Mouse (Mus musculus): ENCODE data around the gene Pilrb2. TPM values are rescaled to one million over a fixed set of nuclear protein-coding genes. Genes with fewer than 3 reads are reported as not detected.
"Not testable (repeated sequence)": the region's sequence is repeated elsewhere in the genome, so short reads cannot be mapped to it uniquely, and the experiment has no call there.

Pilrb2 gene
- not detected in 2 replicates for polyA plus RNA-seq (2015; fragmentation: Nextera tagmentation; extraction: Ambion mirVana)

- H3K9me3 ChIP-seq; H3K36me3 ChIP-seq (replicated peaks); H3K4me1 ChIP-seq; H3K27ac ChIP-seq; H3K4me3 ChIP-seq; H3K27me3 ChIP-seq (replicated peaks); H3K9ac ChIP-seq; H3K4me2 ChIP-seq; ATAC-seq (replicated peaks): not testable (repeated sequence)
- WGBS, result 83% methylated on average over 3 of the region's 3 CpGs
These were observed at the start of gene Pilrb2 for GRCm38 (mm10) chr5:137871644-137872380. Gene Pilrb2, minus strand, starts transcription at chr5:137871815.

GRCm38 (mm10) chr5:137915550-137915949, 43.9 kb upstream of the Pilrb2 start:
- H3K27me3 ChIP-seq (replicated peaks), result no peaks in the 10 kb centered on the region
- H3K36me3 ChIP-seq (replicated peaks), result no peaks in the 10 kb centered on the region
- no peaks in the 10 kb centered on the region for H3K9me3 ChIP-seq
- no peak overlapping the region for H3K4me3 ChIP-seq
- H3K27ac ChIP-seq, result no peak overlapping the region
- no peaks in the 10 kb centered on the region for H3K4me1 ChIP-seq
- no peak for ATAC-seq (replicated peaks)
- no peak overlapping the region for H3K9ac ChIP-seq
- 82% methylated on average over 6 of the region's 6 CpGs for WGBS
- H3K4me2 ChIP-seq, result no peak overlapping the region

- Histone ChIP-seq H3K36me3 (replicated peaks) (no peaks in the 10 kb centered on the region), H3K4me2 (no peak overlapping the region), H3K4me3 (no peak overlapping the region), H3K27ac (no peak overlapping the region), H3K9me3 (no peaks in the 10 kb centered on the region), H3K4me1 (no peaks in the 10 kb centered on the region), H3K9ac (no peak overlapping the region), H3K27me3 (replicated peaks) (no peaks in the 10 kb centered on the region)
- no peak for ATAC-seq (replicated peaks)
These were observed 42.9 kb upstream of the Pilrb2 start for GRCm38 (mm10) chr5:137914508-137914907.

- no peak overlapping the region for H3K4me2 ChIP-seq
- no peaks in the 10 kb centered on the region for H3K27me3 ChIP-seq (replicated peaks)
- no peak overlapping the region for H3K9ac ChIP-seq
- no peak overlapping the region for H3K27ac ChIP-seq
- no peaks in the 10 kb centered on the region for H3K4me1 ChIP-seq
- H3K36me3 ChIP-seq (replicated peaks), result no peaks in the 10 kb centered on the region
- no peaks in the 10 kb centered on the region for H3K9me3 ChIP-seq
- H3K4me3 ChIP-seq, result no peak overlapping the region
- no peak for ATAC-seq (replicated peaks)
- 91% methylated on average over 3 of the region's 3 CpGs for WGBS
These were observed 38.1 kb upstream of the Pilrb2 start for GRCm38 (mm10) chr5:137909564-137910262.

- H3K4me1 ChIP-seq, result no peaks in the 10 kb centered on the region
- no peaks in the 10 kb centered on the region for H3K27me3 ChIP-seq (replicated peaks)
- H3K9ac ChIP-seq, result no peak overlapping the region
- no peak overlapping the region for H3K4me2 ChIP-seq
- H3K27ac ChIP-seq, result no peak overlapping the region
- 76% methylated on average over 1 of the region's 1 CpGs for WGBS
- H3K9me3 ChIP-seq, result no peaks in the 10 kb centered on the region
- no peaks in the 10 kb centered on the region for H3K36me3 ChIP-seq (replicated peaks)
- ATAC-seq (replicated peaks), result no peak
- no peak overlapping the region for H3K4me3 ChIP-seq
These were observed 26.2 kb upstream of the Pilrb2 start for GRCm38 (mm10) chr5:137897812-137898211.

- no peak overlapping the region for H3K4me3 ChIP-seq
- no peaks in the 10 kb centered on the region for H3K9me3 ChIP-seq
- WGBS, result 66% methylated on average over 1 of the region's 1 CpGs
- ATAC-seq (replicated peaks), result no peak
- H3K4me2 ChIP-seq, result no peak overlapping the region
- H3K27me3 ChIP-seq (replicated peaks), result no peaks in the 10 kb centered on the region
- H3K9ac ChIP-seq, result no peak overlapping the region
- no peaks in the 10 kb centered on the region for H3K36me3 ChIP-seq (replicated peaks)
- no peak overlapping the region for H3K27ac ChIP-seq
- H3K4me1 ChIP-seq, result no peaks in the 10 kb centered on the region
These were observed 21.3 kb upstream of the Pilrb2 start for GRCm38 (mm10) chr5:137892954-137893353.

- no peak overlapping the region for H3K4me3 ChIP-seq
- no peaks in the 10 kb centered on the region for H3K27me3 ChIP-seq (replicated peaks)
- no peak overlapping the region for H3K9ac ChIP-seq
- H3K36me3 ChIP-seq (replicated peaks), result no peaks in the 10 kb centered on the region
- no peaks in the 10 kb centered on the region for H3K4me1 ChIP-seq
- WGBS, result 90% methylated on average over 1 of the region's 1 CpGs
- no peak for ATAC-seq (replicated peaks)
- no peaks in the 10 kb centered on the region for H3K9me3 ChIP-seq
- H3K27ac ChIP-seq, result no peak overlapping the region
- no peak overlapping the region for H3K4me2 ChIP-seq
These were observed 16.1 kb upstream of the Pilrb2 start for GRCm38 (mm10) chr5:137887666-137888065.

- Histone ChIP-seq H3K9ac (no peak overlapping the region), H3K9me3 (no peaks in the 10 kb centered on the region), H3K36me3 (replicated peaks) (no peaks in the 10 kb centered on the region), H3K4me2 (no peak overlapping the region), H3K27me3 (replicated peaks) (no peaks in the 10 kb centered on the region), H3K4me1 (no peaks in the 10 kb centered on the region), H3K4me3 (no peak overlapping the region), H3K27ac (no peak overlapping the region)
- no peak for ATAC-seq (replicated peaks)
- WGBS, result 7% methylated on average over 2 of the region's 2 CpGs
These were observed 14.3 kb upstream of the Pilrb2 start for GRCm38 (mm10) chr5:137885894-137886293.

GRCm38 (mm10) chr5:137883345-137883744, 11.7 kb upstream of the Pilrb2 start:
- Histone ChIP-seq H3K9ac (no peak overlapping the region), H3K27me3 (replicated peaks) (no peaks in the 10 kb centered on the region), H3K4me2 (no peak overlapping the region), H3K4me1 (no peaks in the 10 kb centered on the region), H3K4me3 (no peak overlapping the region), H3K36me3 (replicated peaks) (no peaks in the 10 kb centered on the region), H3K27ac (no peak overlapping the region), H3K9me3 (no peaks in the 10 kb centered on the region)
- WGBS, result 82% methylated on average over 3 of the region's 3 CpGs
- ATAC-seq (replicated peaks), result no peak

GRCm38 (mm10) chr5:137882922-137883321, 11.3 kb upstream of the Pilrb2 start:
- no peak for ATAC-seq (replicated peaks)
- WGBS, result 81% methylated on average over 4 of the region's 4 CpGs
- no peaks in the 10 kb centered on the region for H3K36me3 ChIP-seq (replicated peaks)

GRCm38 (mm10) chr5:137877860-137878259, 6.2 kb upstream of the Pilrb2 start:
- Histone ChIP-seq H3K4me3 (no peak overlapping the region), H3K9me3 (no peaks in the 10 kb centered on the region), H3K36me3 (replicated peaks) (no peaks in the 10 kb centered on the region), H3K27ac (no peak overlapping the region), H3K4me2 (no peak overlapping the region), H3K9ac (no peak overlapping the region), H3K4me1 (no peaks in the 10 kb centered on the region), H3K27me3 (replicated peaks) (no peaks in the 10 kb centered on the region)
- no peak for ATAC-seq (replicated peaks)
- 50% methylated on average over 2 of the region's 2 CpGs for WGBS

More at GRCm38 (mm10) chr5:137882922-137883321, 11.3 kb upstream of the Pilrb2 start:
- H3K27ac ChIP-seq, result no peak overlapping the region
- no peaks in the 10 kb centered on the region for H3K4me1 ChIP-seq
- H3K4me2 ChIP-seq, result no peak overlapping the region
- no peaks in the 10 kb centered on the region for H3K9me3 ChIP-seq
- H3K9ac ChIP-seq, result no peak overlapping the region
- H3K4me3 ChIP-seq, result no peak overlapping the region
- no peaks in the 10 kb centered on the region for H3K27me3 ChIP-seq (replicated peaks)

GRCm38 (mm10) chr5:137875054-137875453, 3.4 kb upstream of the Pilrb2 start:
- Histone ChIP-seq H3K9me3 (no peaks in the 10 kb centered on the region), H3K4me3 (no peak overlapping the region), H3K27me3 (replicated peaks) (no peaks in the 10 kb centered on the region), H3K27ac (no peak overlapping the region), H3K9ac (no peak overlapping the region), H3K36me3 (replicated peaks) (no peaks in the 10 kb centered on the region), H3K4me1 (no peaks in the 10 kb centered on the region), H3K4me2 (no peak overlapping the region)
- ATAC-seq (replicated peaks), result no peak
- WGBS, result 81% methylated on average over 2 of the region's 2 CpGs

- H3K27ac ChIP-seq; H3K4me1 ChIP-seq; H3K9me3 ChIP-seq; H3K4me2 ChIP-seq; H3K27me3 ChIP-seq (replicated peaks); H3K9ac ChIP-seq; ATAC-seq (replicated peaks); H3K36me3 ChIP-seq (replicated peaks); H3K4me3 ChIP-seq: not testable (repeated sequence)
- 43% methylated on average over 1 of the region's 1 CpGs for WGBS
These were observed 727 bp upstream of the Pilrb2 start for GRCm38 (mm10) chr5:137872381-137872702.

All from midbrain, embryonic 15.5 days (tissue).